Mouse (Mus musculus): ENCODE data around the gene Patj. TPM values are rescaled to one million over a fixed set of nuclear protein-coding genes. Genes with fewer than 3 reads are reported as not detected.

Patj gene
- polyA plus RNA-seq, 1 experiment = 25.3 TPM

DNA sequence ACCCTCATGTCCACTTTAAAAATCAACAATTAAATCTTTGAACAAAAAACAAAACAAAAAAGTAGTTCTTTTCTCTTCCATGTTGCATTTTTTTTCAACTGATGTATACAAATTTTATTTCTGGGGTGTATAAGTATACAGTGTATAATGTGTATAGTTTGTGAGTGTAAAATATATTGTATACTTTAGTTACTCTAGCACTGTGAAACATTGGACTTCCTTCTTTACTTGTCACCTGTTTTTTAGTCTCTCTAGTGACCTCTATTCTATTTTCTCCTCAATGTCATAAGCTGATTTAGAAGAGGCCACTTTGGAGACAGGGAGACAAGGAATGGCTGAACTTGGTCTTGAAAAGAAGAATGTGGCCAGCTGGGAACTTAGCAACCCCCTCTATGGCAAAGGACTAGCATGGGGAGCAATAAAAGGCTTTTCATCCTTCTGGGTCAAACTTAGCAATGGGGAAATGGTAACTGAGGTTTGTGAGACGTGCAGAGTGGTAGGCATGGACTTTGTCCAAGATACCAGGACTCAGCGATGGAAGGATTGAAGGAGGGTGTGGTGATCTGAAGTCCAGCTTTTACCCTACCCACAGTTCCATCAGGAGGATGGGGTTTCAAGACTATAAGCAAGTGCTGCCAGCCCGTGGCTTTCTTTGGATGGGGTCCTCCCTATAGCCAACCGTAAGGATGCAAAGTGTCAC lies 54.1 kb downstream of the Patj start:
- Histone ChIP-seq H3K4me3 (ENCODE audit: insufficient read depth, low read depth, low read length) (no peak overlapping the region), H3K27ac (ENCODE audit: insufficient read depth, low read depth, low read length) (no peak overlapping the region), H3K27me3 (replicated peaks; ENCODE audit: control insufficient read depth, insufficient read depth, low read length) (no peaks in the 10 kb centered on the region), H3K4me1 (ENCODE audit: control insufficient read depth, insufficient read depth, low read length) (no peaks in the 10 kb centered on the region), H3K36me3 (ENCODE audit: control insufficient read depth, insufficient read depth, low read length) (peaks cover 1% of the 10 kb centered on the region; the same call in 1 of the 2 replicates)
- no peak for TF ChIP-seq POLR2A (IDR thresholded peaks at IDR 0.05; ENCODE audit: low read depth, low read length)
- no peak for TF ChIP-seq CTCF (conservative IDR thresholded peaks at IDR 0.05; ENCODE audit: insufficient read depth, insufficient read length, low read depth, low read length)
- DNase-seq = no peak
- WGBS = 54% methylated on average over 4 of the region's 4 CpGs

DNA sequence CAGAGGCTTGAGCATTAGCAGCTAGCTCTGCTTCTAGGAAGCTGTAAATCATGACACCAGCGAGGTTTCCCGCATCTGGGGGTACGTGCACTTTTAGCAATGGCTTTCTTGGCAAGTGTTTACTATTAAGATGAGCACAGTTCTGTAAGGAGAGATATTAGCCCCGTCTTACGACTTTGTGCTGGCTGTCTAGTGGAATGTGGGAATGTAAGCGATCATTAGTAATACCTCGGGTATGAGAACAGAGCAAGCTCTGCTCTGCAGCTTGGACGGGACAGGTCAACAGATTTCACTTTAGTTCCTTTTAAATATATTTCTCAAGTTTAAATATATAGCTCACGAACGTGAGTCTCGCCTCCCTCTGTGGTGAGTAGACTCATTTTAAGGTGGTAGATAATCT lies 54.7 kb downstream of the Patj start:
- H3K4me1 ChIP-seq (ENCODE audit: control insufficient read depth, insufficient read depth, low read length) = peaks cover under 1% of the 10 kb centered on the region
- DNase-seq = no peak
- no peak overlapping the region for H3K27ac ChIP-seq (ENCODE audit: insufficient read depth, low read depth, low read length)
- 74% methylated on average over 11 of the region's 11 CpGs for whole genome bisulfite sequencing
- H3K36me3 ChIP-seq (ENCODE audit: control insufficient read depth, insufficient read depth, low read length) = peaks cover 1% of the 10 kb centered on the region; the same call in 1 of the 2 replicates
- no peaks in the 10 kb centered on the region for H3K27me3 ChIP-seq (replicated peaks; ENCODE audit: control insufficient read depth, insufficient read depth, low read length)
- TF ChIP-seq POLR2A (IDR thresholded peaks at IDR 0.05; ENCODE audit: low read depth, low read length) (no peak), CTCF (conservative IDR thresholded peaks at IDR 0.05; ENCODE audit: insufficient read depth, insufficient read length, low read depth, low read length) (no peak)
- H3K4me3 ChIP-seq (ENCODE audit: insufficient read depth, low read depth, low read length) = no peak overlapping the region

DNA sequence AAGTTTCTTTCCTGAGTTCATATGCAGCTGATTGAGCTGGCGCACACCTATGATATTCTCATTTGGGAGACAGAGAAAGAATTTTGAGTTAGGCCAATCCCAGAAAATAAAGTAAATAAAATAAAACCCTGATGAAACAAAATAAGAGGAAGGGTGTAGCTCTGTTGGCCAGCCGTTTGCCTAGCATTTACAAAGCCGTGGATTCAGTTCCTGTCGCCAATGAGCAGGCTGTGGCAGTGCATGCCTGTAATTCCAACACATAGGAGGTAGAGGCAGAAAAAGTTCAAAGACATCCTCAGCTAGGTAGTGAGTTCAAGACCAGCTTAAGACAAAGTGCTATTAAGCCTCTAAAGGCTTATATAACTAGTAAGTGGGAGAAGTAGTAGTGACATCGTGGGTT lies 55.2 kb downstream of the Patj start:
- 88% methylated on average over 5 of the region's 5 CpGs for WGBS
- Histone ChIP-seq H3K4me3 (ENCODE audit: insufficient read depth, low read depth, low read length) (no peak overlapping the region), H3K27me3 (replicated peaks; ENCODE audit: control insufficient read depth, insufficient read depth, low read length) (no peaks in the 10 kb centered on the region)

DNA sequence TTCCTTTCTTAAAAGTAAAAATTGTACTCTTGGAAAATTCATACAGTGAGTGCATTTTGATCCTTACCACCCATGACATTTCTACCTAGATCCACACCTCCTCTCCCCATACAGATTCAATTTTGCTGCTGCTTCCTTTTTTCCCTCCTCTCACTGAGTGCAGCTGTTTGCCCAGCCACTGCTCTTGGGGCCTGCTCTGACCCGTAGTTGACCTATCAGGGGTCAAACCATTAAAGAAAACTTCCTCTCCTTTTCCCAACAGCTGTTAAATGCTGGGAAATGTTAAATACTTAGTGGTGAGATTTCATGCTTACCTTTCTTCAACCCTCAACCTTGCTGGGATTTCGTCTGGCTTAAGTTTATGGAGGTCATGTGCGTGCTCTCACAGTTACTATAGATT lies 55.7 kb downstream of the Patj start:
- TF ChIP-seq POLR2A (IDR thresholded peaks at IDR 0.05; ENCODE audit: low read depth, low read length) (no peak), CTCF (conservative IDR thresholded peaks at IDR 0.05; ENCODE audit: insufficient read depth, insufficient read length, low read depth, low read length) (no peak)
- Histone ChIP-seq H3K36me3 (ENCODE audit: control insufficient read depth, insufficient read depth, low read length) (peaks cover 1% of the 10 kb centered on the region; the same call in 1 of the 2 replicates), H3K4me1 (ENCODE audit: control insufficient read depth, insufficient read depth, low read length) (peaks cover 3% of the 10 kb centered on the region), H3K27ac (ENCODE audit: insufficient read depth, low read depth, low read length) (no peak overlapping the region), H3K4me3 (ENCODE audit: insufficient read depth, low read depth, low read length) (no peak overlapping the region), H3K27me3 (replicated peaks; ENCODE audit: control insufficient read depth, insufficient read depth, low read length) (no peaks in the 10 kb centered on the region)
- WGBS = 63% methylated on average over 3 of the region's 3 CpGs
- DNase-seq = no peak

More for the DNA sequence above, 55.2 kb downstream of the Patj start:
- TF ChIP-seq CTCF (conservative IDR thresholded peaks at IDR 0.05; ENCODE audit: insufficient read depth, insufficient read length, low read depth, low read length) = no peak
- no peak for TF ChIP-seq POLR2A (IDR thresholded peaks at IDR 0.05; ENCODE audit: low read depth, low read length)
- Histone ChIP-seq H3K4me1 (ENCODE audit: control insufficient read depth, insufficient read depth, low read length) (peaks cover 3% of the 10 kb centered on the region), H3K36me3 (ENCODE audit: control insufficient read depth, insufficient read depth, low read length) (peaks cover 1% of the 10 kb centered on the region; the same call in 1 of the 2 replicates), H3K27ac (ENCODE audit: insufficient read depth, low read depth, low read length) (no peak overlapping the region)
- no peak for DNase-seq

DNA sequence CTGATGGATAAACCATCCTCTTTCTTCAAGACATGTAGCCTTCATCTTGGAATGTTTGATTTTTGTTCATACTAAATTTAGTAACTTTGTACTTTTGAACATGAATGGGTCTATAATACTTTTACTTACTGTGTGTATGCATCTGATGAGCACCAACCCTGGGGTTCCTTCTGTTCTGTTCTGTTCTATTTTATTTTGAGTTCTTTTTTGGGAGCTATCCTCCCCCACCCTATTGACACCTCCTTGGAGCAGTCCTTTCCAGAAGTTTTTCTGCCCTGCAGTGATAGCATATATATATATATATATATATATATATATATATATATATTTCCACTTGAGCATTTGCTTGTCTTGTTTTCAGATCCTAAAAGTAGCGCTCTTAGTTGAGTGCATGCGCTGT lies 57.1 kb downstream of the Patj start:
- WGBS = 93% methylated on average over 2 of the region's 2 CpGs
- H3K36me3 ChIP-seq (ENCODE audit: control insufficient read depth, insufficient read depth, low read length) = peaks cover 1% of the 10 kb centered on the region; the same call in 1 of the 2 replicates
- TF ChIP-seq POLR2A (IDR thresholded peaks at IDR 0.05; ENCODE audit: low read depth, low read length) (no peak), CTCF (conservative IDR thresholded peaks at IDR 0.05; ENCODE audit: insufficient read depth, insufficient read length, low read depth, low read length) (no peak)
- H3K27me3 ChIP-seq (replicated peaks; ENCODE audit: control insufficient read depth, insufficient read depth, low read length) = no peaks in the 10 kb centered on the region
- H3K4me1 ChIP-seq (ENCODE audit: control insufficient read depth, insufficient read depth, low read length) = peaks cover 3% of the 10 kb centered on the region
- H3K27ac ChIP-seq (ENCODE audit: insufficient read depth, low read depth, low read length) = no peak overlapping the region
- DNase-seq = no peak
- no peak overlapping the region for H3K4me3 ChIP-seq (ENCODE audit: insufficient read depth, low read depth, low read length)

DNA sequence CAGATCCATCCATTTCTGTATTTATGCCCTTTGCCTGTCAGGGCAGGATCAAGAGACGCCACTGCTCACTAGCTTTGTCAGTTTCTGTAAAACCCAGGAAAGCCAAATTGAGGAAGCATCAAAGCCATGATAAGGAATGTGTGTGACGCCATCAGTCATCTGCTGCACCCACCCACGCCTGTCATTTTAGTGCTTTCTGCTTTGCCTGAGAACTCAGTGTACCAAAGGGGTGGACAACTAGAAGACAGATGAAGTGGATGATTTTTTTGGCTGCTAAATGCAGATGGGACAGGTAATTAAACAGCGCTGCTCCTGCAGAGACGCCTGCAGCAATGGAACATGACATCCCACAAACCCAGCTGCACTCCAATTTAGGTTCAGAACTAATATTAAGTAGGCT lies 57.6 kb downstream of the Patj start:
- TF ChIP-seq CTCF (conservative IDR thresholded peaks at IDR 0.05; ENCODE audit: insufficient read depth, insufficient read length, low read depth, low read length) = no peak
- no peak for TF ChIP-seq POLR2A (IDR thresholded peaks at IDR 0.05; ENCODE audit: low read depth, low read length)
- DNase-seq = no peak
- WGBS = 94% methylated on average over 5 of the region's 5 CpGs
- Histone ChIP-seq H3K4me1 (ENCODE audit: control insufficient read depth, insufficient read depth, low read length) (peaks cover 3% of the 10 kb centered on the region), H3K27ac (ENCODE audit: insufficient read depth, low read depth, low read length) (no peak overlapping the region), H3K27me3 (replicated peaks; ENCODE audit: control insufficient read depth, insufficient read depth, low read length) (no peaks in the 10 kb centered on the region), H3K36me3 (ENCODE audit: control insufficient read depth, insufficient read depth, low read length) (peaks cover 1% of the 10 kb centered on the region; the same call in 1 of the 2 replicates), H3K4me3 (ENCODE audit: insufficient read depth, low read depth, low read length) (no peak overlapping the region)

DNA sequence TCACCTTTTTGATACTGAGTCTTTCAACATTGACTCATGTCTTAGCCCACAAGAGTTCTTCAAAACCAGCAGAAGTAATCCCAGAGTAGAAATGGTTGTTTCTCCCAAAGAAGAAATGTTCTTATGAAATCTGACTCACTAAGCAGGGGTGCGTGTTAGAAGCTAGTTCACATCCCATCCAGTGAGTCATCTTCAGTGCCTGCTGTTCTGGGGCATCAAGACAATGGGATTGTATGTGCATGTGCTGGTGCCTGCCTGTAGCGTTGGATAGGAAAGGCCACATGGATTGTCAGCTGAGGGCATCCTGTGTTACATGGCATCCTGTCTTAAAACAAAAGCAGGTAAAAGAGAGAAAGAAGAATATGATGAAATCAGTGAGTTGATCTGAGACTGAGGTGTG lies 59.8 kb downstream of the Patj start:
- peaks cover 1% of the 10 kb centered on the region for H3K36me3 ChIP-seq (ENCODE audit: control insufficient read depth, insufficient read depth, low read length)
- WGBS = 71% methylated on average over 2 of the region's 2 CpGs

More for the DNA sequence above, 59.8 kb downstream of the Patj start:
- H3K4me3 ChIP-seq (ENCODE audit: insufficient read depth, low read depth, low read length) = no peak overlapping the region
- DNase-seq = no peak
- no peak for TF ChIP-seq POLR2A (IDR thresholded peaks at IDR 0.05; ENCODE audit: low read depth, low read length)
- TF ChIP-seq CTCF (conservative IDR thresholded peaks at IDR 0.05; ENCODE audit: insufficient read depth, insufficient read length, low read depth, low read length) = no peak
- peaks cover 3% of the 10 kb centered on the region for H3K4me1 ChIP-seq (ENCODE audit: control insufficient read depth, insufficient read depth, low read length)
- 0 out of 2 replicates have a peak overlapping the region, but pooled peaks have one; percentile 9 for H3K27ac ChIP-seq (ENCODE audit: insufficient read depth, low read depth, low read length)
- H3K27me3 ChIP-seq (replicated peaks; ENCODE audit: control insufficient read depth, insufficient read depth, low read length) = no peaks in the 10 kb centered on the region

Data from kidney, adult 2 months (tissue).